Mouse (Mus musculus): Measurements from ENCODE around the gene Rbm38. TPM values are rescaled to one million over a fixed set of nuclear protein-coding genes. Genes with fewer than 3 reads are reported as not detected.

Gene Rbm38
- polyA plus RNA-seq, 1 experiment from 2014 or later = 11.9 TPM

GRCm38 (mm10) chr2:173000921-173001320 is 19.4 kb upstream of the Rbm38 start:
- Histone ChIP-seq H3K9ac (replicated peaks; ENCODE audit: low read depth, low read length) (peak overlapping the region; percentile 94), H3K27me3 (ENCODE audit: control insufficient read depth, insufficient read depth, low read length) (no peaks in the 10 kb centered on the region; the same call in 1 of the 2 replicates), H3K27ac (ENCODE audit: low read depth, low read length) (no peak overlapping the region), H3K9me3 (ENCODE audit: control insufficient read depth, low read length) (no peaks in the 10 kb centered on the region), H3K4me2 (ENCODE audit: low read depth, low read length) (peak overlapping the region; percentile 93), H3K4me1 (ENCODE audit: control insufficient read depth, insufficient read depth, low read length) (peaks cover 8% of the 10 kb centered on the region), H3K36me3 (ENCODE audit: control insufficient read depth, insufficient read depth, low read length) (peaks cover 25% of the 10 kb centered on the region), H3K4me3 (ENCODE audit: low read depth, low read length) (peak overlapping the region; percentile 88)
- WGBS = 19% methylated on average over 8 of the region's 8 CpGs
- no peak for ATAC-seq (ENCODE audit: low read depth)

DNA sequence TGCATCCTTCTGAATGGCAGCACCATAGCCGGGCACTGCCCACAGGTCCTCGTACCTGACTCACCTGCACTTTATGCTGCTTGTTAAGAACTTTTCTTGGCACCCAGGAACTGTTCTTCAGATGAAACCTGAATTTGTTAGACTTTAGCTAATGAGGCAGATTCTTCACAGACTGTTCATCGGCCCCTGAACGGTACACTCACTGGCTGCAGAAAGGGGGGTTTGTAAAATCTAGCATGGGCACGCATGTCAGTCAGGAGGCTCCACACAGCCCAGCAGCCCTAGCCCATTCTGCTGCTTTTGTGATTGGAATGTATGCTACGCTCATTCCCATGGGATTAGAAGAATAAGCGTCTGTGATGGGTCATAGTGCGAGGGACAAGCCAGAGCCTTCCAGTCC is 16.6 kb upstream of the Rbm38 start:
- 91% methylated on average over 8 of the region's 8 CpGs for WGBS
- no peak overlapping the region for H3K9ac ChIP-seq (replicated peaks; ENCODE audit: low read depth, low read length)
- peaks cover 8% of the 10 kb centered on the region for H3K4me1 ChIP-seq (ENCODE audit: control insufficient read depth, insufficient read depth, low read length)
- ATAC-seq (ENCODE audit: low read depth) = no peak
- H3K4me2 ChIP-seq (ENCODE audit: low read depth, low read length) = no peak overlapping the region
- no peak overlapping the region for H3K4me3 ChIP-seq (ENCODE audit: low read depth, low read length)
- no peaks in the 10 kb centered on the region; the same call in 1 of the 2 replicates for H3K27me3 ChIP-seq (ENCODE audit: control insufficient read depth, insufficient read depth, low read length)
- peaks cover 43% of the 10 kb centered on the region for H3K36me3 ChIP-seq (ENCODE audit: control insufficient read depth, insufficient read depth, low read length)
- H3K9me3 ChIP-seq (ENCODE audit: control insufficient read depth, low read length) = no peaks in the 10 kb centered on the region
- H3K27ac ChIP-seq (ENCODE audit: low read depth, low read length) = no peak overlapping the region

- Histone ChIP-seq H3K4me2 (ENCODE audit: low read depth, low read length) (no peak overlapping the region), H3K9me3 (ENCODE audit: control insufficient read depth, low read length) (no peaks in the 10 kb centered on the region), H3K9ac (replicated peaks; ENCODE audit: low read depth, low read length) (no peak overlapping the region), H3K4me1 (ENCODE audit: control insufficient read depth, insufficient read depth, low read length) (no peaks in the 10 kb centered on the region), H3K27ac (ENCODE audit: low read depth, low read length) (no peak overlapping the region), H3K27me3 (ENCODE audit: control insufficient read depth, insufficient read depth, low read length) (no peaks in the 10 kb centered on the region), H3K4me3 (ENCODE audit: low read depth, low read length) (no peak overlapping the region), H3K36me3 (ENCODE audit: control insufficient read depth, insufficient read depth, low read length) (peaks cover 77% of the 10 kb centered on the region)
- 82% methylated on average over 3 of the region's 3 CpGs for WGBS
- no peak for ATAC-seq (ENCODE audit: low read depth)
Measured at GRCm38 (mm10) chr2:173010220-173010717, 10.0 kb upstream of the Rbm38 start.

DNA sequence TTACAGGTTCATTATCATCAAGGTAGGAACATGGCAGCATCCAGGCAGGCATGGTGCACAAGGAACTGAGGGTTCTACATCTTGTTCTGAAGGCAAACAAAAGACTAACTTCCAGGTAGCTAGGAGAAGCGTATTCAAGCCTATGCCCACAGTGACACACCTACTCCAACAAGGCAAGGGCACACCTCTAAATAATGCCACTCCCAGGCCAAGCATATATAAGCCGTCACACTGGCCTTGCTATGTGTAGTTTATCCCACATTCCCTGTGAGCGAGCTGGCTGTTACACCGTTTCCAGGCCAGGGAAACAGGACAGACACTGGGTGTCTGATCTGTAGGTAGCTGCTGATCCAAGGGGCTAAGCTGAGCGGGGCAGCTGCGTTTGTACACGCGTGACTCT is 8.9 kb upstream of the Rbm38 start:
- Histone ChIP-seq H3K4me2 (ENCODE audit: low read depth, low read length) (no peak overlapping the region), H3K9ac (replicated peaks; ENCODE audit: low read depth, low read length) (no peak overlapping the region), H3K9me3 (ENCODE audit: control insufficient read depth, low read length) (no peaks in the 10 kb centered on the region), H3K27ac (ENCODE audit: low read depth, low read length) (no peak overlapping the region), H3K27me3 (ENCODE audit: control insufficient read depth, insufficient read depth, low read length) (no peaks in the 10 kb centered on the region), H3K36me3 (ENCODE audit: control insufficient read depth, insufficient read depth, low read length) (peaks cover 80% of the 10 kb centered on the region), H3K4me1 (ENCODE audit: control insufficient read depth, insufficient read depth, low read length) (no peaks in the 10 kb centered on the region), H3K4me3 (ENCODE audit: low read depth, low read length) (no peak overlapping the region)
- no peak for ATAC-seq (ENCODE audit: low read depth)
- WGBS = 95% methylated on average over 8 of the region's 8 CpGs

GRCm38 (mm10) chr2:173014741-173015287 is 5.5 kb upstream of the Rbm38 start:
- peaks cover 52% of the 10 kb centered on the region for H3K36me3 ChIP-seq (ENCODE audit: control insufficient read depth, insufficient read depth, low read length)

GRCm38 (mm10) chr2:173017940-173018339 is 2.4 kb upstream of the Rbm38 start:
- H3K4me2 ChIP-seq (ENCODE audit: low read depth, low read length) = no peak overlapping the region
- H3K9me3 ChIP-seq (ENCODE audit: control insufficient read depth, low read length) = no peaks in the 10 kb centered on the region
- no peak overlapping the region for H3K4me3 ChIP-seq (ENCODE audit: low read depth, low read length)
- H3K27me3 ChIP-seq (ENCODE audit: control insufficient read depth, insufficient read depth, low read length) = no peaks in the 10 kb centered on the region
- WGBS = 43% methylated on average over 6 of the region's 6 CpGs
- peaks cover 21% of the 10 kb centered on the region for H3K36me3 ChIP-seq (ENCODE audit: control insufficient read depth, insufficient read depth, low read length)
- H3K9ac ChIP-seq (replicated peaks; ENCODE audit: low read depth, low read length) = no peak overlapping the region
- ATAC-seq (ENCODE audit: low read depth) = no peak
- H3K4me1 ChIP-seq (ENCODE audit: control insufficient read depth, insufficient read depth, low read length) = peaks cover 11% of the 10 kb centered on the region
- no peak overlapping the region for H3K27ac ChIP-seq (ENCODE audit: low read depth, low read length)

More at GRCm38 (mm10) chr2:173014741-173015287, 5.5 kb upstream of the Rbm38 start:
- Histone ChIP-seq H3K4me1 (ENCODE audit: control insufficient read depth, insufficient read depth, low read length) (peaks cover 3% of the 10 kb centered on the region; the same call in 1 of the 2 replicates), H3K9me3 (ENCODE audit: control insufficient read depth, low read length) (no peaks in the 10 kb centered on the region), H3K27me3 (ENCODE audit: control insufficient read depth, insufficient read depth, low read length) (no peaks in the 10 kb centered on the region), H3K4me3 (ENCODE audit: low read depth, low read length) (no peak overlapping the region), H3K27ac (ENCODE audit: low read depth, low read length) (no peak overlapping the region), H3K9ac (replicated peaks; ENCODE audit: low read depth, low read length) (no peak overlapping the region), H3K4me2 (ENCODE audit: low read depth, low read length) (no peak overlapping the region)
- WGBS = 82% methylated on average over 7 of the region's 7 CpGs
- ATAC-seq (ENCODE audit: low read depth) = no peak

DNA sequence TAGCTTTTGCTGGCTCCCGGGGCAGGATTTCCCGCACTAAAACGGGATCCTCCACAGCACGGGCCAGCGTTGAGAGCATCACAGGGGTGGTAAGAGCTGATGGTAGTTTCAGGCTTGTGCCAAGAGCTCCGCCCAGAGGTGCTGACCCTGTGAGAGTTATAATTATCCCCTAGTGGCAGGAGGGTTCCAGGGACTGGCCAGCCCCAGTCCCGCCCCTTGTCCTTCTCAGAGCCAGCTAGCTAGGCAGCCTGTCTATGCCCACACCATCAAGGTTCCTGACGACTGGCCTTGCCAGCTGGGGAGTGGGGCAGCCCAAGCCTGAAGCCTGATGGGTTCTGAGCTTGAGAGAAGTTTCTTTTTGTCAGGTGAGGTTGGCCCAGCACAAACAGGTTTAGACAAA is 1.7 kb upstream of the Rbm38 start:
- Histone ChIP-seq H3K9ac (replicated peaks; ENCODE audit: low read depth, low read length) (no peak overlapping the region), H3K36me3 (ENCODE audit: control insufficient read depth, insufficient read depth, low read length) (peaks cover 15% of the 10 kb centered on the region), H3K4me1 (ENCODE audit: control insufficient read depth, insufficient read depth, low read length) (peaks cover 17% of the 10 kb centered on the region), H3K27me3 (ENCODE audit: control insufficient read depth, insufficient read depth, low read length) (no peaks in the 10 kb centered on the region), H3K9me3 (ENCODE audit: control insufficient read depth, low read length) (no peaks in the 10 kb centered on the region), H3K27ac (ENCODE audit: low read depth, low read length) (no peak overlapping the region), H3K4me2 (ENCODE audit: low read depth, low read length) (no peak overlapping the region), H3K4me3 (ENCODE audit: low read depth, low read length) (no peak overlapping the region)
- WGBS = 10% methylated on average over 8 of the region's 8 CpGs
- ATAC-seq (ENCODE audit: low read depth) = no peak

GRCm38 (mm10) chr2:173019322-173019721 is 976 bp upstream of the Rbm38 start:
- no peak for ATAC-seq (ENCODE audit: low read depth)
- WGBS = 10% methylated on average over 9 of the region's 9 CpGs
- H3K9me3 ChIP-seq (ENCODE audit: control insufficient read depth, low read length) = no peaks in the 10 kb centered on the region
- H3K9ac ChIP-seq (replicated peaks; ENCODE audit: low read depth, low read length) = no peak overlapping the region
- H3K4me2 ChIP-seq (ENCODE audit: low read depth, low read length) = peak overlapping the region; percentile 85
- peak overlapping the region; percentile 28; the same call in 1 of the 2 replicates for H3K4me3 ChIP-seq (ENCODE audit: low read depth, low read length)
- H3K4me1 ChIP-seq (ENCODE audit: control insufficient read depth, insufficient read depth, low read length) = peaks cover 18% of the 10 kb centered on the region
- H3K27me3 ChIP-seq (ENCODE audit: control insufficient read depth, insufficient read depth, low read length) = no peaks in the 10 kb centered on the region
- H3K27ac ChIP-seq (ENCODE audit: low read depth, low read length) = no peak overlapping the region
- H3K36me3 ChIP-seq (ENCODE audit: control insufficient read depth, insufficient read depth, low read length) = peaks cover 15% of the 10 kb centered on the region

- peak overlapping the region; percentile 85 for H3K4me2 ChIP-seq (ENCODE audit: low read depth, low read length)
- H3K4me1 ChIP-seq (ENCODE audit: control insufficient read depth, insufficient read depth, low read length) = peaks cover 21% of the 10 kb centered on the region
- H3K9me3 ChIP-seq (ENCODE audit: control insufficient read depth, low read length) = no peaks in the 10 kb centered on the region
- H3K9ac ChIP-seq (replicated peaks; ENCODE audit: low read depth, low read length) = no peak overlapping the region
- peaks cover 10% of the 10 kb centered on the region for H3K36me3 ChIP-seq (ENCODE audit: control insufficient read depth, insufficient read depth, low read length)
- ATAC-seq (ENCODE audit: low read depth) = peak; percentile 62
- peak overlapping the region; percentile 28 for H3K4me3 ChIP-seq (ENCODE audit: low read depth, low read length)
- under 1% methylated on average over 29 of the region's 29 CpGs for WGBS
- H3K27me3 ChIP-seq (ENCODE audit: control insufficient read depth, insufficient read depth, low read length) = no peaks in the 10 kb centered on the region
- no peak overlapping the region for H3K27ac ChIP-seq (ENCODE audit: low read depth, low read length)
Measured at GRCm38 (mm10) chr2:173019790-173020189, 508 bp upstream of the Rbm38 start.
